Mouse (Mus musculus): ENCODE data around the gene Prss27. TPM values are rescaled to one million over a fixed set of nuclear protein-coding genes. Genes with fewer than 3 reads are reported as not detected.

Prss27 gene
- total RNA-seq (2021): not detected
- long read RNA-seq, experiment 1, partial matches to known transcripts: 0 of 1 reads
- long read RNA-seq, experiment 1, other reads (novel, unspliced or antisense): 1 of 1 reads
- long read RNA-seq, experiment 2: 0 reads

DNA sequence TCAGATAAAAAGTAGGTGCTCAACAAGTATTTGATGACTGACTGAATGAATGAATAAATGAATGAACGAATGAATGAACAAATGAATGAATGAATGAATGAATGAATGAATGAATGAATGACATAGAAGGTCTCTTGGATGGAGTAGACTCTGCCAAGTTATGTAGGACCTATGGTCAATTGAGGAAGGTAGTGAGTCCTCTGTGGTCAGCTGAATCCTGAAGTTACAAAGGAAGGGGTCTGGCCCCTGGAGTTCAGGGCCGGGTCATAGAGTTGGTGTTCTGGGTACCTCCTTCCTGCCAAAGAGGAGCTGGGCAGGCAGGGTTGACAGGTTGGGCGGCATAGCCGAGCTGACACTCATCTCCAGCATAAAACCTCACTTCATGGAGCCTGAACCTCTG lies at the start of gene Prss27:
Gene Prss27 (plus strand): TSS at position 301 of the 400 bp plus-strand sequence.
- DNase-seq: no peak

DNA sequence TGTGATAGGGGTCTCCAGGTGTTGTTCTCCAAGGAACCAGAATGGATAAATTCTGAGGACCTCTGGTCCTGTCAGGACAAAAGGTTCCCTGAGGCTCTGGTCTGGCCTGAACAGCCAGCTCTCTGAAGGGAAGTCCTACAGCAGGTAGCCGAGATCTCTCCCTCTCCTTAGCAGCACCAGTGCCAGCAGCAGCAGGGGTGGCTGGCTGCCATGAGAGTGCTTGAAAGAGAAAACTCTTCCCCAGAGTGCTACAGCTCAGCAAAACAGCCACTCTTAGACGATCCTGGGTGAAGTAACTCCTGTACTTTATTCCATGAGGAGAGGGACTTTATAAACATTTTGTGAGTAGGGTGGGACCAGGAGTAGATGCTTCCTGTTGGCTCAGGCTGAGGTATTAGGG lies 48.1 kb upstream of the Prss27 start:
- DNase-seq: no peak

DNA sequence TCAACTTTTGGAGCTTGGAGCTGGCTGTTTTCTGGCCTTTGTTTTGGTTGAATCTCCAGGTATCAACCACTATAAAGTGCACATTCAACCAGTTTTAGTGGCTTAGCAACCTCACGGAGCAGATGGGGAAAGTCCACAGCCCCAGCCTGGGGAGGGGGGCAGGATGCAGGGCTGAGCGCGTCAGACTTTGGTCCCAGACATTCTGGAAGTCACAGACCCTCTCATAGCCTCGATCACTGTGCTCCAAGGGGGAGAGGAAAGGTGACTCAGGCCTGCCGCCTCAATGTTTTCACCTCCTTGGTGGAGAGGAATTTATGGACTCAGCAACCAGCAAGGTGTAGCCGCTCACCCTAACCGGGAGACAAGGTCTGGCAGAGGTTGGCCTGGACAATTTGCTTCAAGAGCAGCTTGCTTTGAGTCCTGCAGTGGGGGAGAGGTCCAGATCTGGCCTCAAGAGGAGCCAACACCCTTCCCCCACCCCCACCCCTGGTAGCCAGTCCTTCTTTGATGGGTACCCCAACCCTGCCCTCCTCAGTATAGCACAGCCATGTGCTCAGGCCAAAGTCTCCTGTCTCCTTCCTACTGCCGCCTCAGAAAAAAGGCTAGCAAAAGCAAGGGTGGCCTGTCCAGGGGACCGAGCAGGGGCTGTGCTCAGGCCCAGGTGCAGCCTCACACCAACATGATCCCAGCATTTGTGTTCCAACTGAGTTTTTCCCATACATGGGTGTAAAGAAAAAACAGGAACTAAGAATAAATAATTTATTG lies 45.0 kb upstream of the Prss27 start:
- no peak for DNase-seq

DNA sequence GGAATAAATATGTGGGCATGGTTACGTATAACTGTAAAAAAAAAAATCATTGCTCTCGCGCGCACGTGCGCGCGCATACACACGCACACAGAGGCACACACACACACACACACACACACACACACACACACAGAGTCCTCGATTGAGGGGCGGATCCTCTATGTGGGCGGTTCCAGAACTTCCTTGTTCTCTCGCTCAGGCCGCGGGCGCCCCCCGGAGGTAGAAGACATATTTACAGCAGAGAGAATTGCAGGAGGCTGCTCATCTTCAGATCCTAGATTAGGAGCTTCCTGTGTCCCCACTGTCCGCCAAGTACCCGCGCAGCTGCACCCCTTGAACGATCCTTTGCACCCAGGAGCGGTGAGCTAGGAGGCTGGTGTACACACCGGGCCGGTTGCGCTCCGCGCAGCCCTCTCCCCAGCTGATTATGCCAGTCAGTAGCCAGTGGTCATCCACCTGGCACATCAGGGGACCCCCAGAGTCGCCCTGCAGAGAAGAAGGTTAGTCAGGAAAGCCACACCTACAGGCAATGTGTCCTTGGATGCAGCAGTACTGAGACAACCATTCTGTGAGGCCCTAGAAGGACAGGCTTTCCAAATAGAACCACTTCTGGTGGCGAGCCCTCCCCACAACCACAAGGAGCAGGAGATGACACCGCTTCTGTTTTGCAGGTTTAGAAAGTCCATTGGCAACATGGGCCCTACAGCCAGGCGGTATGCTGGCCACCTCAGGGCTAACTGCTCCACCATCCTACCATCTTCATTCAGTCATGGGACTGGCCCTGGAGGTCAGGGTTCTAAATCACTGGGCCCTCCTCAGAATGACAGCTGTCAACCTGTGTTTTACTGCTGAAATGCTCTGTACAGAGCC lies 44.1 kb upstream of the Prss27 start:
- DNase-seq: peak; percentile 94

DNA sequence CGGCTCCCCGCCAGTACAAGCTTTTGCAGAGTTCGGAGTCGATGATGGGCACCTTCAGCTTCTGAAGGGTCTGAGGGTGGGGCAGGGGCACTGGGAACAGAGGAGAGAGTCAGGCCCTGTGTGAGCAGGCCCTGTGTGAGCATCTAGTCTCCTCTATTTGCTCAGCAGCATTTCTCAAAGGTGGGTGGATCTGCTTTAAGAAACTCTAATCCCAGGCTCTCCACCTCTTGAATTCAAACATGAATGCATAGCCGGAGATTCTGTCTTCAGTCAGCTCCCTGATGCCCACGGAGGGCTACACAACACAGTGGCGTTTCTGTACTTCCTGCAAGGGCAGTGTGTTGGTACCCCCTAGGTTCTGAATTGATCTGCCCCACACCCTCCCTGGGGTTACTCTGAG lies 43.3 kb upstream of the Prss27 start:
- no peak for DNase-seq

DNA sequence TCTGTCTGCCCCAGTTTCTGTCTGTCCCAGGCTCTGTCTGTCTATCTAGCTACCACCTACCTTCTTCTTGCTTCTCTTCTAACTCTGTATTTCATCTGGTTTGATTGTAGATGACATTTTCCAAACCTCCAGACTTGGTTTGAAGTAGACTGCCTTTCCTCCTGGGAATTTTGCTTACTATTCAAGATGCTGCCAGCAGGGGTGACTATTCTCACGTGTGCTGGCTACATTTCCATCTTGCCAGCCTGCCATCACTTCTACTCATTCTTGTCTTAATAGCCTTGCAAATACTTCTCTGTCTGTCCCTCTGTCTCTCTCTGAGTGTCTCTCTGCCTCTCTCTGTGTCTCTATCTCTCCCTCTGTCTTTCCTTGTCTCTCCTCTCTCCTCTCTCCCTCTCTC lies 42.5 kb upstream of the Prss27 start:
- no peak for DNase-seq

DNA sequence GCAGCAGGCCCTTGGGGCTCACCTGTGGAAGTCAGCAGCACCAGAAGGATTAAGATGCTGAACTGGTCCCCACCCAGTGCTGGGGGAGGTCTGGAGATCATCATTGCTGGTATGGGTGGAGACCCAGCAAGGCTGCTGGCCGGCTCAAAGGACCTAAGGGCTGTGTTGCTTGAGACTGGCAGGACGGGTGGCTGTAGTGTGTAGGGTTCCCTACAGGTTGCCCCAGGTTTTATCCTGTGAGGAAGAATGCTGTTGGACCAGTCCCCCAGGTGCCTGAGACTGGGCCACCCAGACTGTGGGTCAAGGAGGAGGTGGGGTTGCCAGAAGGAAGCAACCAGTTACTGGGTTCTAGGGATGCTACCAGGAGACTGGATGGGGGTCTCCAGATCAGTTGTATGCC lies 40.0 kb upstream of the Prss27 start, which contains the start of gene Prss22:
Gene Prss22 (minus strand): TSS at position 200 of the 400 bp plus-strand sequence.
- no peak for DNase-seq

DNA sequence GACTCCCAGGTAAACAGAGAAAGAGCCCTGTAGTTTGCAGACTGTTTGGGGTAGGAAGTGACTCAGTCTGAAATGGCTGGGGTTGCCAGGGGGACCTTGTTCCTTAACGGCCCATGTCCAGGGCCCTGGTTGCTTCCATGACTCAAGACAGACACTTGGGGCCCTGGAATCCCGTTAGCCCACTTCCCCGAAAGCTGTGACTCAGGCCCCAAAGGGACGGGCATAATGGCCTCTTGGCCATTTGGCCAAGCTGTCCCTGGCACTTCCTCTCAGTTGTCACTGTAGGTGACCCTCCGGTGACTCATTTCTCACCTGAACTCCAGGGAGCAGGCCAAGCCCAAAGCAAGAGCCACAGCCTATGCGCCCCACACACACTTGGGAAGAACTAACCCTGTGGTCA lies 39.6 kb upstream of the Prss27 start:
- no peak for DNase-seq

DNA sequence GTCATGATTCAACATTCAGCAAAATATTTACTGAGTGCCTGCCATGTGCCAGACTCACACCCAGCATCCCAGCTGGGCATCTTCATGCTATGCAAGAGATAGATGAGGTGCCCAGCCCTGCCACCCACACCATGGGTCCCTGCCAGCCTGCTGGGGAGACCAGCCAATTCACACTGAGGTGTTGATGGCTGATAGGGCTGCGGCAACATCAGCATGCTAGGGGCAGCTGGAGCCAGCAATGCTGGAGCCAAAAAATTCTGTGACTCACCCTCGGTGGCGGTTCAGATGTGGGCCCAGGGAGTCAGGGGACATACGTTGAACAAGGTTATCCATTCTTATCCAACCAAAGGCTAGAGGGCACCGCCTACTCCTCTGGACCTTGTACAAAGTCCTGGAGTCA lies 37.5 kb upstream of the Prss27 start:
- peak; percentile 52 for DNase-seq

DNA sequence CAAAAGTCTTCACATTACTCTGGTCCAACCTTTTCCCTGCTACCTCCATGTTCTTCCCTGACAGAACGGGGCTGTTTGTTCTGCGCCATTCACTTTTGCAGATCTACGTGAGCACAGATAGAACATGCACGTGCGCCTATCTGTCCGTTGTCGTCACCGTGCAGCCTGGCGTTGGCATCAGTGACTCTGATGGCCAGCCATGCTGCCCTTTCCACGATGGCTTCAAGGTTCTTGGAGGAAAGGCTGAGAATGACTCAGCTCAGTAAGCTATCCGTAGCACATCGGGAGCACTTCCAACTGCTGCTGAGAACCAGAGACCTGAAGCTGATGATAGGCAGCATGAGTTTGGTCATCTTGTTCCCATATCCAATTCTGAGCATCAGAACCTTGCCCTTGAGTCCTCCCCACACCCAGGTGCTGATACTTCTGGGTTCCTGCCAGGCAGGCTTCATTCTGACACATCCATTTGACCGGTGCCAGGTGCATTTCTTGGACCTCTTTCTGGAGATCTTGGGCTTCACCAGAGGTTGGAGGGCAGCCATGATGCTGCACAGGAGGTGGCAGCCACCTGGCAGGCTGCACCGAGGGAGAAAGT lies 33.8 kb upstream of the Prss27 start:
- no peak for DNase-seq

DNA sequence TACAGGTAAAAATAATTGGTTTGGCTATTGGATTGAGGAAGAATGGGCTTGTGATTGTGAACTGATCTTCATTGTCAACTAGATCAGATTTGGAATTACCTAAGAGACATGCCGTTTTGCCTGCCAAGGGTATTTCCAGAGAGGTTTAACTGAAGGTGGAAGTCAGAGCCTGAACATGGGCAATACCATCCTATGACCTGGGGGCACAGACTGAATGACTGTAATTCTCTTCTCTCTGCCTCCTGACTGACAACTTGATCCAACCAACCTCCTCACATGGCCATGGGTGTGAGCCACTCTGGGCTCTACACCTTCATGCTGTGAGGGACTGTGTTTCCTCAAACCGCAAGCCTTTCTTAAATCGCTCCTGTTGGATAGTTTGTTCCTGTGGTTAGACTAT lies 32.9 kb upstream of the Prss27 start:
- no peak for DNase-seq

DNA sequence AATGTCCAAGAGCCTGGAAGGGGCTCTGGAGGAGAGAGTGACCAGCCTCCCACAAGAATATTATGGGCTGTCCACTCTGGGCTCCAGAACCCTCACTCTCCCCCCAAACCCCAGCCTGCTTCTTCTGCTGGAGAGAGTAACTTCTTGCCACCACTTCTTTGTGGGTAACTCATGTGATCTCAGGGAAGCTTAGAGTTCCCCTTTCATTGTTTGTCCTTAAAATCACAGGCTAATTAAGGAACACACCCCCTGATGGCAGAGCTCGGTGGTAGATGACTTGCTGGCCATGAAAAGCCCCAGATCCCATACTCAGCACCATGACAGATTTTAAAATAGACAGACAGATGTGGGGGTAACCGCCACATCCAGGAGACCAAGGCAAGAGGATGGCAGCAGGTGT lies 31.0 kb upstream of the Prss27 start:
- DNase-seq: no peak

DNA sequence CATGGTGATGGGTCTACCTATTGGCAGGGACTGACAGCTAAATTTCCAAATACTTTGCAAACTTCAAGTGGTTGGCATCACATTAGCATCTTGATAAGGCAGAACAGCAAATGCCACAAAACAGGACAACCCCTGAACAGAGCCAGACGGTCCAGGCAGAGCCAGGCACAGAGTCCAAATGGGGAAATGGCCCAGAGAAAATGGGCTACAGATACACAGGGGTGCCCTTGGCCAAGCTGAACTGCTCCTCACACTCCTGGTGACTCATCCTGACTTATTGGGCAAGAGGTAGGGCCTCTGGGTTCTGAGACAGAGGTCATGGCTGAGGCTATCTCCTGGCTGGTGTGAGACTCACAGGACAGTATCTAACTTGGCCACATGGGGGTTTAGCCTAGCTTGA lies 30.6 kb upstream of the Prss27 start:
- DNase-seq: no peak

DNA sequence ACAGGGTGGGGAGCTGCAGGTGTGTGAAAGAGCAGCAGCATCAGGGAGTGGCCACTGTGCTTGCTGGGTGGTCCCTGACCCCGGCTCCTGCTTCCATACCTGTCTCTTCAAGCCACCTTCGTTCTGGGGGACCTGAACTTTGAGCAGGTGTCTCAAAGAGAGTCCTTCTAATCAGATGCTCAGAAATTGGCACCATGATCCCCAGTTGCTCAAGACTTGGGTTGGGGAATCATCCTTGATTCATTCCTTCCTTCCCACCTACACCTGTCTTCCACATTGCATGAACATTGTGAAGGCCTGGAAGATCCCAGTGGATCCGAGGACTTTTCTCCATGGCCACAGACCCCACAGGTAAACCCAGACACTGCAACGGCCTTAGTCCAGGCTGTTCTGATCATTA lies 29.8 kb upstream of the Prss27 start:
- DNase-seq: no peak

DNA sequence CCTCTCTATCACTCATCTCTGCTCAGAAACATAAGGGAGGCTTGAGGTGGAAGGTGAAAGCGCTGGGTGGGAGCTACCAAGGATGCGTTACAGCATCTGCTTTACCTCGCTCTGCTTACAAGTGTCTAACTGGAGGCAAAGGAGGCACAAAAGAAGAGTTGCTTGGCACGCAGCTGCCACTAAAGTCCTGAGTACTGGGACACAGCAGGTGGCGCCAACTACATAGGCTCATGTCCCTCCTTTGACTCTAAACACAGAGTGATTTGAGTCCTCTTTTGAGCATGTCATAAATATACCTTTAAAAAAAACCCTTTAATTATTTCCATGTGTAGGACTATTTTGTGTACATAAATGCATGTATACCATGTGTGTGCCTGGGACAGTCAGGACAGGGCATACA lies 28.3 kb upstream of the Prss27 start:
- no peak for DNase-seq

DNA sequence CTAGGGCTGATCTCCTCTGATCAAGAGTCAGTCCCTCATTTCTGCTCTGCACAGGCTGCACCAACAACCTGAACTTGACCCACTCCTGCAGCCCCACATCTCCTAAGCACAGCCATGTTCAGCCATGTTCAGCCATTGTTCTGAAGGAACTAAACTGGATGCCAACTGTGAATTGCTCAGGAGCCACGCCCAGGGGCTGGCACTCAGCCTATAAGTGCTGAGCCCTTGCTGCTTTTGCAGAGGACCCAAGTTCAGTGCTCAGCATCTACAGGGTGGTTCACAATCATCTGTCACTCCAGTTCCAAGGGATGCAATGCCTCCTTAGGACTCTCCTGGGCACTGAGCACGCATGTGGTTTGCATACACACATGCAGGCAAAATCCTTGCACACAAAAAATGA lies 25.0 kb upstream of the Prss27 start:
- DNase-seq: no peak

DNA sequence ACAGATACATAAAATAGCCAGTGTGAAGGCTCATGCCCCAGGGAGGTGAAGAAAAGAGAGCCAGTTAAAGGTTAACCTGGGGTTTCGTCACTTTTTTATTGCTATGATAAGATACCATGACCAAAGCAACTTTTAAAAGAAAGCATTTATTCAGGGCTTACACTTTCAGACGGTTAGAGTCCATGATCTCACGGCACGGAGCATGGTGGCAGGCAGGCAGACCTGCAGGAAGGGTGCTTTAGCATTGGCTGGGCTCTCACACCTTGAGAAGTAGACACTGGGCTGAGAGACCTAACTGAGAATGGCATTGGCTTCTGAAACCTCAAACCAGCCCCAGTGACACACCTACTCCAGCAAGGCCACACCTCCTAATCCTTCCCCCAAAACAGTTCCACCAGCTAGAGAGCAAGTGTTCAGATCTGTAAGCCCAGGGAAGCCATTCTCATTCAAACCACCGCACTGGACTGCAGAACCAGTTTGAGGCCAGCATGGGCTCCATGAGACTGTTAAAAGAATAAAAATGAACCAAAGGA lies 23.4 kb upstream of the Prss27 start:
- DNase-seq: no peak

DNA sequence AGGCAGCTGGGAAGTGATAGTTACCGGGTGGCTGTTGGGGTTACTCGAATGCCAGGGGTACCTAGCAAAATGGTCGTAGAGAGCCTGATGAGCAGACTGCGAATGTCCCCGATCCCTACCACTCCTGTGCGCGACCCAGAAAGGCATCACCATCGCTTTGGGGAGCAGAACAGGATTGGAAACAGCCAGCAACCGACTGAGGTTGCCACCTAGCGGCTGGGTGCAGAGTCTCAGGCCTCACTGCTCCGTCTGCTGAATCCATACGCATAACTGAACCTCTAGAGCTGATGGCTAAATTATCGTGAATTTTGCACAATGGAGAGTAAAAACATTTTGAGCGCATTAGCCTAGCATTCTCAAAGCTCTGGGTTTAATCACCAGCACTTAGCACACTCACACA lies 22.2 kb upstream of the Prss27 start:
- DNase-seq: no peak

DNA sequence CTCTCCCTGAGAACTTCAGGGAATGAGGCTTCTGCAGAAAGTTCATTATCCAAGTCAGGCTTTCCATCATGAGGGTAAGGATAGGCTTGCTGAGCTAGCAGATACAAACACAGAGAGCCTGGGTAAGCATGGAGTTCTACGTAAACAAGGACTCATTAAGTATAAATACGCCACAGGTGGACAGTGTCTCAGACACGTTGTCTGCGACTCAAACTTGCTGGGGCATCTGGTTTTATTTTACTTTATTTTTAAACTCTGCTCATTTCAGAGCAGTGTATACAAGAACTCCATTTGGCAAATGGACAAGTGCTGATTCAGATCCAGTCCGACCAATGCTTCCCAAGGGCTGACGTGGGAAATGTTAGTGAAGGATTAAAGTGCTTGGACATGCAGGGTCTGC lies 17.2 kb upstream of the Prss27 start:
- no peak for DNase-seq

DNA sequence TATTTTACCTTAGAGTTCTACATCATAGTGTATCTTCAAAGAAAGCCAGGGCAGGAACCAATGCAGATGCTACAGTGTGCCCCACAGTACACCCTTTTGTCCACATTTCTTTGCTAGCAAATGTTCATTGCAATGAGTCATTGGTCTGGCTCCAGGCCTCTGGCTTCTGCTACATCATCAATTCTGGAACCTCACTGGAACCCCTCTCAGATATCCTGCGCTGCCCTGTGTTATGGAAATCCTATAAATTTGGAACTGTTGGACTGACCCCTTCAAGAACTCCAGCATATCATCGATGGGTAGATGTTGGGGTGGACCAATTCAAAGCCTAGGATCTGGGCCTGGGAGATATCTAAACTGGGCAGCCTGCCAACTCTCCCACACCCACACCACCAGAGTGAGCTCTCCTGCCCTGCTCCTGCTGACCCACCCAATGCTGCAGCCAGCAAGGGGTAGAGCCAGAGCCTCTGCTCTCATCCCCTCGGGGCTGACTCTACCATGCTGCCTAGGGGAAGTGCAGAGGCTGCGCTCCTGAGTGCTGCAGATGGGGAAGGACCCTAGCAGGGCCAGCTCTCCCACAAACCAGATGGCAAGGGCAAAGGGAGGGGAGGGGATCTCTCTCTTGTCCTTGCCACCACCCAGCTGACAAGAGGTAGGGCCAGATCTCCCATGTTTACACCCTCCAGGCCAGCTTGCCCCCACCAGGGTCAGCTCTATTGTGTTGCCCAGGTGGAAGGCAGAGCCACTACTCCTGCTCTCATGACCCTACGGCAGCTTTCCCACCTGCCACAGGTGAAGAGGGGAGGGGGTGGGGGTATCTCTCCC lies 16.4 kb upstream of the Prss27 start:
- DNase-seq: peak; percentile 33

DNA sequence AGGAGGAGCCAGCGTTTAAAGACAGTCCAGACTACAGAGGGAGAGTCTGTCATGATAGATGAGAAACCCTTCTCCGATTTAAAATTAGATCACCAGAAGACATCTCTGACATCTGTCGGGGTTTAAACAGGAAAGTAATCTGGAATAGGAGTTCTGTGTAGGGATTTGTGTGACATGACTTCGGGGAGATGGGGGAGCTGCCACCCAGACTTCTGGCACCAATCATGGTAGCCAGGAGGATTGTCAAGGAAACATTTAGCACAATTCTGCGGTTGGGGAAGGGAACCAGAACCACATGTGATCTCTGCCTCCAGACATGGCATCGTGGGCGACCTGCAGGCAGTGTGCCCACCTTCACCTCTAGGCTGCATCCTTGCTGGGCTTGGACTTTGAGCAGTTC lies 8.5 kb upstream of the Prss27 start:
- DNase-seq: no peak

DNA sequence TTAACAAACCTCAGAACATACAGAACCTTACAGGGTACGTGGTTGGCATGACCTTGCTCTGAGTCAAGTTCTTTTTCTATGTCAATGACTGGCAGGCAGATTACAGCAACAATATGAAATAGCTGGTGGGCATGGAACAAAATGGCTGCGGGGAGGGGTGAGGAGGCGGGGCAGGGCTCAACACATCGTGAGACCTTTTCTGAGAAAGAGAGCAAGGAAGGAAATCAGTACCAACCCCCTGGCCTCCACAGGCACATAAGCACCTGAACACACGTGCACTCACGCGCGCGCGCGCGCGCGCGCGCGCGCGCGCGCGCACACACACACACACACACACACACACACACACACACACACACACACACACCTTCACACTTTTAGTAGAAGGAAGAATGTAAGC lies 7.4 kb upstream of the Prss27 start:
- DNase-seq: no peak
